Mouse (Mus musculus) C2C12 (cell line): ENCODE measurements around the gene Prune1. TPM values are rescaled to one million over a fixed set of nuclear protein-coding genes. Genes with fewer than 3 reads are reported as not detected.

Source experiments
- H3K27me3 ChIP-seq: one replicate; pipeline ENCODE4 v1.6.1; 2011; ENCODE audit not compliant: control insufficient read depth, insufficient read depth, insufficient read length
- H3K36me3 ChIP-seq: one replicate; pipeline ENCODE4 v1.6.1; 2011; ENCODE audit not compliant: control insufficient read depth, insufficient read depth
- H3K4me3 ChIP-seq: one replicate; pipeline ENCODE4 v1.5.1; 2011; ENCODE audit warnings: mild to moderate bottlenecking, control low read depth; ENCODE audit not compliant: poor library complexity, insufficient read depth, severe bottlenecking
- H3K79me2 ChIP-seq: one replicate; pipeline ENCODE4 v1.6.1; 2011; ENCODE audit not compliant: control insufficient read depth, insufficient read depth
- H3K79me3 ChIP-seq: one replicate; pipeline ENCODE4 v1.6.1; 2011; ENCODE audit warnings: low read depth, control low read depth
- H3ac ChIP-seq: one replicate; pipeline ENCODE3; 2011; ENCODE audit warnings: low read depth; ENCODE audit not compliant: control insufficient read depth, insufficient read length
- CEBPB ChIP-seq: IDR thresholded peaks from one replicate; pipeline ENCODE4 v1.6.1; 2011; ENCODE audit warnings: low read depth, mild to moderate bottlenecking, control low read depth, moderate library complexity
- CTCF ChIP-seq: IDR thresholded peaks from one replicate; pipeline ENCODE4 v1.5.1; 2011; ENCODE audit not compliant: control insufficient read depth, insufficient read depth, insufficient read length
- FOSL1 ChIP-seq: IDR thresholded peaks from one replicate; pipeline ENCODE4 v1.8.0; 2011; ENCODE audit warnings: mild to moderate bottlenecking, low read length; ENCODE audit not compliant: poor library complexity, insufficient read depth, severe bottlenecking
- MAX ChIP-seq: IDR thresholded peaks from one replicate; pipeline ENCODE4 v1.6.1; 2011; ENCODE audit warnings: mild to moderate bottlenecking, control low read depth
- MYOD1 ChIP-seq: IDR thresholded peaks from one replicate; pipeline ENCODE4 v1.6.1; 2011; ENCODE audit warnings: low read depth; ENCODE audit not compliant: control insufficient read depth, insufficient read length
- MYOG ChIP-seq: IDR thresholded peaks from one replicate; pipeline ENCODE4 v1.6.1; 2011; ENCODE audit not compliant: control insufficient read depth, insufficient read length; ENCODE audit errors: extremely low read depth
- USF1 ChIP-seq: IDR thresholded peaks from one replicate; pipeline ENCODE4 v1.6.1; 2011; ENCODE audit warnings: low read depth, mild to moderate bottlenecking, control low read depth, moderate library complexity
- polyA plus RNA-seq: library from polyadenylated mRNA; unstranded; fragments of >200 nt; fragmentation: generic; extraction: Trizol; gene quantifications from one replicate; pipeline ENCODE4 v1.2.1, GENCODE M21; 2012; ENCODE audit warnings: missing spikeins

Prune1 gene
- polyA plus RNA-seq, 1 experiment = 16.1 TPM

DNA sequence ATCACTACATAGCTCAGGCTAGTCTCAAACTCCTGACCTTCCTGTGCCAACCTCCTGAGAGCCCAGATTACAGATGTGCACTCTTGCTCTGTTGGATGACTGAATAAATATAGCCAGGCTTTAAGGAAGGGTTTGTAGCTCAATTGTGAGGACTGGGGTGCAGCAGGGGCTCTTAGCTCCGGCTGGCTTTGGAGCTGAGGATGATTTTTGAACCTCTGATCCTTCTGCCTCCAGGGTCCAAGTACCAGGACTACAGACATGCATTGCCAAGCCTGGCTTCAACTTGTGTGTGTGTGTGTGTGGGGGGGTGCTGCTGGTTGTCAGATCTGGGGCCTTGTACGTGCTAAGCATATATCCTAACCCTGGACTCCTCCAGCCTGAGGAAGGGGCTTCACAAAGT lies 11.0 kb upstream of the Prune1 start:
- H3K79me3 ChIP-seq = no peaks in the 10 kb centered on the region
- no peak overlapping the region for H3ac ChIP-seq
- TF ChIP-seq CTCF (no peak), USF1 (no peak), CEBPB (no peak), MAX (no peak), MYOD1 (no peak), FOSL1 (no peak), MYOG (no peak)
- no peaks in the 10 kb centered on the region for H3K27me3 ChIP-seq
- no peak overlapping the region for H3K4me3 ChIP-seq
- H3K36me3 ChIP-seq = peaks cover 61% of the 10 kb centered on the region
- no peaks in the 10 kb centered on the region for H3K79me2 ChIP-seq

GRCm38 (mm10) chr3:95291041-95291440 lies 9.2 kb upstream of the Prune1 start:
- peaks cover 52% of the 10 kb centered on the region for H3K36me3 ChIP-seq
- no peak overlapping the region for H3K4me3 ChIP-seq
- no peak for TF ChIP-seq MYOG
- TF ChIP-seq MYOD1 = no peak
- TF ChIP-seq CEBPB = no peak
- no peak for TF ChIP-seq USF1
- TF ChIP-seq FOSL1 = no peak
- TF ChIP-seq MAX = no peak
- TF ChIP-seq CTCF = no peak
- H3K79me3 ChIP-seq = peaks cover 1% of the 10 kb centered on the region
- H3ac ChIP-seq = no peak overlapping the region
- peaks cover 2% of the 10 kb centered on the region for H3K79me2 ChIP-seq
- H3K27me3 ChIP-seq = no peaks in the 10 kb centered on the region

GRCm38 (mm10) chr3:95290156-95290555 lies 8.3 kb upstream of the Prune1 start:
- Histone ChIP-seq H3K79me2 (peaks cover 10% of the 10 kb centered on the region), H3K4me3 (no peak overlapping the region), H3ac (no peak overlapping the region), H3K36me3 (peaks cover 43% of the 10 kb centered on the region), H3K79me3 (peaks cover 1% of the 10 kb centered on the region), H3K27me3 (no peaks in the 10 kb centered on the region)
- TF ChIP-seq MYOG (no peak), USF1 (no peak), MYOD1 (no peak), FOSL1 (no peak), MAX (no peak), CTCF (no peak), CEBPB (no peak)

- peaks cover 1% of the 10 kb centered on the region for H3K79me3 ChIP-seq
- no peak overlapping the region for H3ac ChIP-seq
- H3K36me3 ChIP-seq = peaks cover 36% of the 10 kb centered on the region
- H3K4me3 ChIP-seq = no peak overlapping the region
- H3K27me3 ChIP-seq = no peaks in the 10 kb centered on the region
- no peak for TF ChIP-seq MAX
- TF ChIP-seq FOSL1 = no peak
- no peak for TF ChIP-seq MYOG
- no peak for TF ChIP-seq CEBPB
- no peak for TF ChIP-seq USF1
- TF ChIP-seq CTCF = no peak
- TF ChIP-seq MYOD1 = no peak
- peaks cover 17% of the 10 kb centered on the region for H3K79me2 ChIP-seq
Observed at GRCm38 (mm10) chr3:95289419-95289818, 7.5 kb upstream of the Prune1 start.

DNA sequence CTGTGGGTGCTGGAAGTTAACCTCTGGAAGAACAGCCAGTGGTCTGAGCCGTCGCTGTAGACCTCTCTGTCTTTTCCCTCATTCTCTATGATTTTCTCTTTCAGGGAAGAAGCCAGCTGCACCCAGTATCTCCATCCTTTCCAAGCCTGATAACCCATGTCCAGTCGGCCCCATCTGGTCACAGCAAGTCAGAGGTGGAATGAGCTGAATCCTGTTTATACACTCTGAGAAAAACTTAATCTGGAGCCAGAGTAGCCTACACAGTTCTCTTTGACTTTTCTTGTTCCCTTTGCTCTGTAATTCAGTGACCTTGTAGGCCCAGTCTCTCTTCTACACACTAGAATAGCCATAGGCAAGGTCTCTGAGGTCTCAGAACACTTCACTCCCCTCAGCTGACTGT lies 5.7 kb upstream of the Prune1 start:
- Histone ChIP-seq H3K4me3 (no peak overlapping the region), H3K36me3 (peaks cover 30% of the 10 kb centered on the region), H3ac (no peak overlapping the region), H3K79me2 (peaks cover 28% of the 10 kb centered on the region), H3K79me3 (peaks cover 5% of the 10 kb centered on the region), H3K27me3 (no peaks in the 10 kb centered on the region)
- TF ChIP-seq MYOD1 (no peak), MYOG (no peak), MAX (no peak), CEBPB (no peak), FOSL1 (no peak), CTCF (no peak), USF1 (no peak)

DNA sequence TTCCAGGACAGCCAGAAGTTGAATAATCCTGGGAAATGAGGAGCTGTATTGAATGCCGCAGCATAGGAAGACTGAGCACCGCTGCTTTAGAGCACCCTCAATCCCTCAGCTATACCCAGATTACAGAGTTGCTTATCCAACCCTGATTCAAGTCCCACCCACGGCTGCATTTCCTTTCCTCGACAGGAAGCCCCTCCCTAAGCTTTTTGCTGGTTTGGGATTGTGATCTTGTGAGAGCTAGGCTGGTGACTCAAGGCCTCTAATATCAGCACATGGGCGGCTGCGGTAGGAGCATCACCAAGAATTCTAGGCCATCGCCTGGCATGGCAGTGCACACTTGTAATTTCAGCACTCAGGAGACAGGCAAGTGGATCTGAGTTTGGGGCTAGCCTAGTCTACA lies 4.6 kb upstream of the Prune1 start:
- no peaks in the 10 kb centered on the region for H3K27me3 ChIP-seq
- H3ac ChIP-seq = no peak overlapping the region
- H3K79me3 ChIP-seq = peaks cover 7% of the 10 kb centered on the region
- TF ChIP-seq CEBPB = no peak
- no peak for TF ChIP-seq FOSL1
- H3K36me3 ChIP-seq = peaks cover 20% of the 10 kb centered on the region
- no peak overlapping the region for H3K4me3 ChIP-seq
- H3K79me2 ChIP-seq = peaks cover 28% of the 10 kb centered on the region
